Mouse (Mus musculus) lung, postnatal 4 days (tissue): ENCODE results near the gene Topbp1.

Experiments
- DNase-seq, 2 experiments: peaks; one replicate each; pipeline ENCODE4 v3.0.0; 2021

Gene Topbp1

DNA sequence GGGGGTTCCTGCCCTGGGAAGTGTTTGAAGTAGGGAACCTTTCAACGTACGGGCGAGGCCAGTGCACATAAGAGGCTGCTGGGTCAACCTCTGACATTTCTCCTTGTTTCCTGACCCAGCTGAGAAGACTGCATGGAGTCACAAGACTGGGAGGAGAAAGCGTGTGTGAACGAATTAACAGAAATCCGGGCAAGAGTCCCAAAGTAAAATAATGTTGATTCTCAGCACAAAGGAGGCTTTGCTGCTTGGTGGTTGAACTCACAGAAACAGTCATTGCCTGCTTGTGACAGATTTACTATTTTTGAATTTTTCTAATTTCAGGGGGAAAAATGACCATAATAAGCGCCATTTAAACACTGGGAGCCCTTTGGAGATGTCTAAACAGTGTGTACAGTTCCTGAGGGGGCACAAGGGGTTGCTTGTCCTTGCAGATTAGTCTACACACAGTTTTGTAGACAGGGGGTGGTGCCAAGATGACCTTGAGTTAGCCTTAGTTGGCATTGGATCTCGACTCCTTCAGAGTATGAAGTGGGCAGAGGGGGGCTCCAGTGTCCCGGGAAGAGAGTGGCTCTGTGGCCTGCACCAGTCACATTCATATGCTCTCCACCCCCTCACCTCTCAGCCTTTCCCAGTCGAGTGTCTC, 82.1 kb downstream of the Topbp1 start:
- DNase-seq = no peak

DNA sequence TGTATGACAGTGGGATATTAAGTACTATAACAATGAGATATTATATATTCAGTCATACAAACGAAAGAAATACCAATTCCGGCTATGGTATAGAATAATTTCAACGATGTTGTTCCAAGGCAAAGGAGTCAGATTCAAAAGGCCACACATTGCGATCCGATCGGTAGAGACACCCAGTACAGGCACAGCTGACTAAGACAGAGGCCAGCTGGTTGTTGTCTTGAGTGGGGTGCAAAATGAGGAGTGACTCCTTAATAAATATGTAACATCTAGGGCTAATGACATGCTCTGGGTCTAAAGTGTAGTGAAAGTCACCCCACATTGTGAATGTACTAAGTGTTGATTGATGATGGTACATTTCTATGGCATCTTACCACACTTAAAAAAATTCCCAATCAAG, 84.2 kb downstream of the Topbp1 start:
- DNase-seq = peak in 1 of 2 experiments; percentile 33

DNA sequence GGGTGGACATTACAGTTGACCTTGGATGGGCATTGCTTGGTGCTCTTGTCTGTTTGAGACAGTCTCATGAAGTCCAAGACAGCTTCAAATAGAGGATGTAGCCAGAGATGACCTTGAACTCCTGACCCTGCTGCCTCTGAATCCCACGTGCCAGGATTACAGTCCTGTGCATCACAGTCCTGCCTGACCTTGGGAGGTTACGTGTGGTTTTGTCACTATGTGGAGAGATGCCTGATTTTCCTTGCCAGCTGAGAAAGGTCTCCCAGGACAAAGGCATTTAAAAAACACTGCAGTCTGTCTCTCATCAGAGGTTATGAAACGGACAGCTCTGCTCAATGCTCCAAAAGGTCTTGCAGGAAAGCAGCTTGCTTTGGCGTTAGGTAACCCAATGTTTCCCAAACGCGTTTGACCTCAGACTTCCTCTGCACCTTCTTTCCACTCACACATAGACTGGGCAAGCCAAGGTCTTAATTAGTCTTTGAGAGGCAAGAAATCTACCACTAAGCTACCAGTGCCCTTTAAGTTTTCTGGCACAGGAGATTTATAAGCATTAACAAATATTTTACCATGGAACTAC, 86.9 kb downstream of the Topbp1 start:
- no peak for DNase-seq

DNA sequence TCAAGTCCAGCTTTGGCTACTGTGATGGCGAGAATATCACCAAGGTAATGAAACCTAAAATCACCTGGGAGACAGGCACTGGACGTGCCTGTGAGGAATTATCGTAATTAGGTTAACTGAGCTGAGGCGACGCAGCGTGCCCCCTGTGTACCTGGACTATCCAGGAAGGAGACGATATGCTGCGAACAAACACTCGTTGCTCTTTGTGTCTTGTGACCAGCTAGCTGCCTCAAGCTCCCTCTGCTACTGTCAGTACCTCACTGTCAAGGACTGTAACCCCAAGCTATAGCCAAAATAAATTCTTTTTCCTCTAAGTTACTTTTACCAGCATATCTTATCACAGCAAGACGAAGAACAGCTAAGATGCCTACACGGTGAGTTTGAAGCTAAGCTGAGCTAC, 88.2 kb downstream of the Topbp1 start:
- DNase-seq = no peak

DNA sequence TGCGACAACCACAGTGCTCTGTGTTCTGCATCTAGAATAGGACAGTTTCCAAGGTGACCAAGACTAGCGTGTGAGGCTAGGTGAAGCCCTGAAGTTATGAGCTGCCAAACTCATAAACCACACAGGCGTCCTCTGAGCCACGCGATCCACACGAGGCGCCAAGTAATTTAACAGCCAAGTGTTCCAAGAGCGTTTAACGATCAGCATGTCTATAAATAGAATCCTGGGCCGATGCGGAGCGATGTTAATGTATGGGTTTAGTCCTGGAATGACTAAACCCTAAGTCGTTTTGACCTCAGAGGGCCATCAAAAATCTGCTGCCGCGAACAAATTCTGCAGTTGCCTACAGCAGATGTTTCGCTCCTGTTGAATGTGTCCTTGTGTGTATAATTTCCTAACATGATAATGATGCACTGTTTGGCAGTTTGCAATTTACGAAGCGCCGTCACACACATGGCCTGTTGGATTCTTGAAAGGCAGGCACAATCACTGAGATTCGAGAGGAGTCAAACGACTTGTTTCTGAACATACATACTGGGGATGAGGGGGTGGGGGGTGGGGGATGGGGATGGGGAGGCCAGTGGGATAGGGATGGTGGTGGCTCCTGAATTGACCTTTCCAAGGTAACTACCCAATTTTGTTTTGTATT, 93.6 kb downstream of the Topbp1 start:
- no peak for DNase-seq
